Mouse (Mus musculus) kidney, adult 2 months (tissue): ENCODE measurements at regions not wholly inside any gene's neighbourhood (a gene's known extent, or its start where the extent isn't known, plus 50 kb on each side); places are given as distances from the start of the nearest gene placed in this dataset.

Experiments used
- DNase-seq: peaks from one replicate; pipeline ENCODE4 v3.0.0; 2021
- H3K27ac ChIP-seq: fragments of 200-500 bp; 2 replicates; pipeline ENCODE4 v1.5.1; 2012; ENCODE audit warnings: low read depth, low read length, control low read depth, inconsistent platforms; ENCODE audit not compliant: insufficient read depth
- H3K27me3 ChIP-seq: fragments of 200-500 bp; replicated peaks from 2 replicates; pipeline ENCODE4 v1.6.1; 2012; ENCODE audit warnings: mild to moderate bottlenecking, moderate library complexity, low read length, inconsistent platforms; ENCODE audit not compliant: control insufficient read depth, insufficient read depth
- H3K36me3 ChIP-seq: fragments of 200-500 bp; 2 replicates; pipeline ENCODE4 v1.6.1; 2012; ENCODE audit warnings: mild to moderate bottlenecking, moderate library complexity, low read length, inconsistent platforms; ENCODE audit not compliant: control insufficient read depth, insufficient read depth
- H3K4me1 ChIP-seq: fragments of 200-500 bp; 2 replicates; pipeline ENCODE4 v1.6.1; 2011; ENCODE audit warnings: low read length; ENCODE audit not compliant: control insufficient read depth, insufficient read depth
- H3K4me3 ChIP-seq: fragments of 200-500 bp; 2 replicates; pipeline ENCODE4 v1.5.1; 2011; ENCODE audit warnings: mild to moderate bottlenecking, low read depth, low read length, control low read depth; ENCODE audit not compliant: insufficient read depth
- CTCF ChIP-seq: fragments of 200-500 bp; conservative IDR thresholded peaks from 2 replicates; pipeline ENCODE4 v1.5.1; 2011; ENCODE audit warnings: low read depth, mild to moderate bottlenecking, control low read depth, low read length, moderate library complexity, mixed read lengths; ENCODE audit not compliant: insufficient read depth, insufficient read length
- POLR2A ChIP-seq: fragments of 200-500 bp; IDR thresholded peaks from one replicate; pipeline ENCODE4 v1.6.1; 2011; ENCODE audit warnings: low read depth, low read length, control low read depth
- WGBS: fragments of 180-500 bp; shearing (Covaris S2); methylation state at CpG from one replicate; pipeline ENCODE4 v1.1.7; 2018; 5-methylcytosine and 5-hydroxymethylcytosine counted together

GRCm38 (mm10) chr13:20725556-20725955 lies 68.4 kb upstream of the Aoah start:
- no peaks in the 10 kb centered on the region for H3K36me3 ChIP-seq
- WGBS = 51% methylated on average over 4 of the region's 4 CpGs
- no peaks in the 10 kb centered on the region for H3K27me3 ChIP-seq
- no peak overlapping the region for H3K4me3 ChIP-seq
- no peaks in the 10 kb centered on the region for H3K4me1 ChIP-seq
- no peak for DNase-seq
- H3K27ac ChIP-seq = no peak overlapping the region
- TF ChIP-seq POLR2A (no peak), CTCF (no peak)

- no peaks in the 10 kb centered on the region for H3K27me3 ChIP-seq
- no peak overlapping the region for H3K4me3 ChIP-seq
- no peaks in the 10 kb centered on the region for H3K36me3 ChIP-seq
- no peaks in the 10 kb centered on the region for H3K4me1 ChIP-seq
- 96% methylated on average over 3 of the region's 3 CpGs for WGBS
- DNase-seq = no peak
- TF ChIP-seq CTCF = no peak
- no peak for TF ChIP-seq POLR2A
- no peak overlapping the region for H3K27ac ChIP-seq
Measured at GRCm38 (mm10) chr13:20728064-20728463, 65.8 kb upstream of the Aoah start.

DNA sequence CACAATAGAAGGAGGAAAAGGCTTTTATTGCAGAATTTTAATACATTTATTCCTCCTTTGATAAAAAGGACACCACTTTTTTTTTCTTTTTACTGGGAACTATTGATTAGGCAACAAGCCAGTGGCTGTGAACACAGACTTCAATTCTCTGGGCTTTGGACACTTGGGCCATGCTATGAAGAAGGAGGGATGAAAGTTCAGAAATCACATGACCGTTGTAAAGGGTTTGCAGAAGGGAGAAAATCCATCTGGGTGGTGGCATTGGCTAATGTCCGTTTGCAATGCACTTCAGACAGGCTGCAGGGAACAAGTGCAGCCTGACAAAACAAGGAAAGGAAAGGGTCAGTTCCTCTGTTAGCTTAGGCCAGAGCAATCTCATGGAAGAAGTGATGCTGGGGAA lies 60.9 kb upstream of the Aoah start:
- DNase-seq = peak; percentile 53
- Histone ChIP-seq H3K27me3 (no peaks in the 10 kb centered on the region), H3K36me3 (no peaks in the 10 kb centered on the region), H3K27ac (no peak overlapping the region), H3K4me3 (no peak overlapping the region), H3K4me1 (peaks cover 3% of the 10 kb centered on the region; the same call in 1 of the 2 replicates)
- WGBS = 39% methylated on average over 2 of the region's 2 CpGs
- TF ChIP-seq CTCF (no peak), POLR2A (no peak)

- 93% methylated on average over 3 of the region's 3 CpGs for WGBS
- H3K36me3 ChIP-seq = no peaks in the 10 kb centered on the region
- no peak for DNase-seq
- TF ChIP-seq CTCF (no peak), POLR2A (no peak)
- H3K4me1 ChIP-seq = peaks cover 3% of the 10 kb centered on the region; the same call in 1 of the 2 replicates
- no peaks in the 10 kb centered on the region for H3K27me3 ChIP-seq
- H3K27ac ChIP-seq = no peak overlapping the region
- H3K4me3 ChIP-seq = no peak overlapping the region
Measured at GRCm38 (mm10) chr13:20734283-20734682, 59.6 kb upstream of the Aoah start.

DNA sequence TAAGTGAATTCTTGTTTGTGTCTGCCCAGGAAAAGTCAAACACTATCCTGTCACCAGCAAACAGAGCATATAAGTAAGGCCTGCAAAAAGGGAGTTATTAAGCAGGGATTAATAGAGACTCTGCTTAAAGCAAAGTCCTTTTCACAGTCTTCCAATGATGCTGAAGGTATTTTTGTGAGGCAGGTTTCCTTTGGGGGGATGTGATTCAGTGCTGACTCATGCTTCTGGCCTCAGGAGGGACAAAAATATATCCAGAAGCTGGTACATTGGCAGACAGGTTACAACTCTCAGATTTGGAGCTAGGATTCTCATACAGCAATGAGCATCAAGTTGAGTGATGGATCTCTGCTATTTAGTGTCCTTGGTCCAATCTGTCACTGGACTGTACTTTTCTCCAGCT lies 57.3 kb upstream of the Aoah start:
- Histone ChIP-seq H3K27ac (no peak overlapping the region), H3K27me3 (no peaks in the 10 kb centered on the region), H3K4me3 (no peak overlapping the region), H3K36me3 (no peaks in the 10 kb centered on the region), H3K4me1 (peaks cover 3% of the 10 kb centered on the region; the same call in 1 of the 2 replicates)
- TF ChIP-seq CTCF (no peak), POLR2A (no peak)
- DNase-seq = no peak
